Mouse (Mus musculus) kidney, postnatal 0 days (tissue): ENCODE results near the gene Abhd12b. TPM values are rescaled to one million over a fixed set of nuclear protein-coding genes. Genes with fewer than 3 reads are reported as not detected.

Experiments used
- ATAC-seq: fragments of 200-750 bp; cut with Nextera tagmentation; replicated peaks from 2 replicates; pipeline ENCODE4 v1.8.0; 2017; ENCODE audit warnings: low read depth, moderate number of reproducible peaks, moderate TSS enrichment, moderate library complexity; ENCODE audit not compliant: low FRiP score
- DNase-seq: peaks from one replicate; pipeline ENCODE4 v3.0.0-alpha.2; 2016; ENCODE audit warnings: low spot score
- H3K27ac ChIP-seq: fragments of 300-500 bp; sonication (generic); 2 replicates; pipeline ENCODE4 v1.5.1; 2014; ENCODE audit warnings: mild to moderate bottlenecking
- H3K27me3 ChIP-seq: fragments of 300-500 bp; sonication (generic); 2 replicates; pipeline ENCODE4 v1.6.1; 2014; ENCODE audit warnings: low read length, mixed read lengths; ENCODE audit not compliant: insufficient read depth
- H3K36me3 ChIP-seq: fragments of 300-500 bp; sonication (generic); 2 replicates; pipeline ENCODE4 v1.6.1; 2014; ENCODE audit warnings: low read length, mixed read lengths; ENCODE audit not compliant: insufficient read depth
- H3K4me1 ChIP-seq: fragments of 300-500 bp; sonication (generic); replicated peaks from 2 replicates; pipeline ENCODE4 v1.6.1; 2014; ENCODE audit warnings: antibody characterized with exemption, low read length, mixed read lengths; ENCODE audit not compliant: insufficient read depth
- H3K4me2 ChIP-seq: fragments of 300-500 bp; sonication (generic); 2 replicates; pipeline ENCODE4 v1.6.1; 2014; ENCODE audit warnings: mild to moderate bottlenecking, low read length, moderate library complexity, mixed read lengths
- H3K4me3 ChIP-seq: fragments of 300-500 bp; sonication (generic); replicated peaks from 2 replicates; pipeline ENCODE4 v1.5.1; 2014; ENCODE audit warnings: low read depth, low read length
- H3K9ac ChIP-seq: fragments of 300-500 bp; sonication (generic); 2 replicates; pipeline ENCODE4 v1.6.1; 2014; ENCODE audit warnings: low read depth, low read length
- H3K9me3 ChIP-seq: fragments of 300-500 bp; sonication (generic); replicated peaks from 2 replicates; pipeline ENCODE4 v1.6.1; 2016; ENCODE audit warnings: low read length, inconsistent platforms, mixed read lengths
- CTCF ChIP-seq: IDR thresholded peaks from 2 replicates; pipeline ENCODE4 v1.5.1; 2016; ENCODE audit warnings: antibody characterized with exemption, low read depth, mild to moderate bottlenecking, moderate library complexity
- WGBS: fragments of 180-500 bp; shearing (Covaris S2); extraction: QIAGEN DNeasy Blood & Tissue Kit; methylation state at CpG from one replicate; pipeline ENCODE4 v1.1.7; 2014; 5-methylcytosine and 5-hydroxymethylcytosine counted together
- polyA plus RNA-seq: library from polyadenylated mRNA; unstranded; fragments of >200 nt; fragmentation: Nextera tagmentation; extraction: Ambion mirVana; gene quantifications from 2 replicates; pipeline ENCODE4 v1.2.1, GENCODE M21; 2015

The Abhd12b gene
- polyA plus RNA-seq, 1 experiment from 2014 or later, result not detected

DNA sequence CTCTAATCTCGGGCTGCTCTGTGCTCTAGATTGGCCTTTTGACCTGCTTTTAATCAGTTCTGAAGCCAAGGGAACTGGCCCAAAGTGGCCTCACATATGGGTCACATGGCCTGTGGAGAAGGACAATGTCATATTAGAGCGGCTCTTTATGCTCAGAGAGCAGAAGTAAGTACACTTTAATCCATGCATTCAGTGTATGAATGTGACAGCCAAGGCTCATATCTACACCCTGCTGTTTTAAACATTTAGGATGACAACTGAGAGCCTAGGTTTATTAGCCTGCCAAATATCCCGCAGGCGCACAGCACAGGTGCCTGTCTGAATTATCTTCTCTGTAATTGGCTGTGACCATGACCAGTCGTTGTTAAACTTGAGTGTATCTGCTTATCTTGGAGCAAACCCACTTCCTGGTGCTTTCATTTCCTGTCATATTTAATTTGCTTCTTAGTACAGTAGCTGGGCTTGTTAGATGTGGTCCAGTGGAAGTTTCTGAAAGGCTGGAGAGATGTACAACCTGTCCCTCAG is 78.1 kb downstream of the Abhd12b start:
- TF ChIP-seq CTCF, result no peak
- Histone ChIP-seq H3K4me3 (no peak overlapping the region), H3K9me3 (no peaks in the 10 kb centered on the region), H3K36me3 (no peaks in the 10 kb centered on the region), H3K27me3 (no peaks in the 10 kb centered on the region), H3K4me1 (no peaks in the 10 kb centered on the region), H3K9ac (no peak overlapping the region), H3K27ac (no peak overlapping the region), H3K4me2 (no peak overlapping the region)
- peak; percentile 19 for DNase-seq
- ATAC-seq, result no peak
- 45% methylated on average over 5 of the region's 5 CpGs for WGBS

Other genes starting within 250 kb of the Abhd12b start
- 8.5 and 9.8 TPM in 2 replicates for gene Sav1, start 167.1 kb upstream of the Abhd12b start, polyA plus RNA-seq
- gene Nin, start 40.4 kb upstream of the Abhd12b start, polyA plus RNA-seq, result 7.6 and 7.9 TPM in 2 replicates
- gene Pygl, start 77.3 kb downstream of the Abhd12b start, polyA plus RNA-seq, result 43.1 and 44.2 TPM in 2 replicates
- gene Trim9, start 193.5 kb downstream of the Abhd12b start, polyA plus RNA-seq, result 2.1 and 2.3 TPM in 2 replicates